Mouse (Mus musculus) hindlimb bud, embryonic 11.5 days (tissue): ENCODE data around the gene Hoxb7.

Source experiments
- DNase-seq: peaks from one replicate; pipeline ENCODE4 v3.0.0-alpha.2; 2012; ENCODE audit warnings: low read depth, low spot score; ENCODE audit errors: extremely low spot score

The Hoxb7 gene

DNA sequence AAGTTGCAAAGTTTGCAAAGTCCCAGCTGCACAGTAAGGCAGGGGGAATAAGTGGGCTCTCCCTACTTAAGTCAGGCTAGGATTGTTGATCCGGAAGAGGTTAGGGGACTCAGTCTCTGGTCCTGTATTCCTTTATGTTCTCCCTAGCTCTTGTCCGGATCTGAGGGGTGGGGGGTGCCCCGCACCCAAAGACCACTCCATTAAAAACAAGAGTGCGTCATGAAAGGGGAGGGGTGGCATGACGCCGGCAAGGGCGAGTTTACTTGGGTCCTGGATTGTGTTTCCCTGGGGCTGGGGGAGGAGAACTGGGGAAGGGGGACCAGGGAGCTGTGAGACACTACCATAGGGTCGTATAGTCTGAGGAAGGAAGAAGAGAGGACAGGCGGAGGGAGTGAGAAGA is 13.4 kb downstream of the Hoxb7 start:
- no peak for DNase-seq

GRCm38 (mm10) chr11:96300354-96301063 is 14.1 kb downstream of the Hoxb7 start:
- DNase-seq, result no peak

GRCm38 (mm10) chr11:96301064-96301431 is 14.6 kb downstream of the Hoxb7 start:
- no peak for DNase-seq

- DNase-seq, result no peak
These were observed 15.4 kb downstream of the Hoxb7 start for GRCm38 (mm10) chr11:96301837-96302236.

DNA sequence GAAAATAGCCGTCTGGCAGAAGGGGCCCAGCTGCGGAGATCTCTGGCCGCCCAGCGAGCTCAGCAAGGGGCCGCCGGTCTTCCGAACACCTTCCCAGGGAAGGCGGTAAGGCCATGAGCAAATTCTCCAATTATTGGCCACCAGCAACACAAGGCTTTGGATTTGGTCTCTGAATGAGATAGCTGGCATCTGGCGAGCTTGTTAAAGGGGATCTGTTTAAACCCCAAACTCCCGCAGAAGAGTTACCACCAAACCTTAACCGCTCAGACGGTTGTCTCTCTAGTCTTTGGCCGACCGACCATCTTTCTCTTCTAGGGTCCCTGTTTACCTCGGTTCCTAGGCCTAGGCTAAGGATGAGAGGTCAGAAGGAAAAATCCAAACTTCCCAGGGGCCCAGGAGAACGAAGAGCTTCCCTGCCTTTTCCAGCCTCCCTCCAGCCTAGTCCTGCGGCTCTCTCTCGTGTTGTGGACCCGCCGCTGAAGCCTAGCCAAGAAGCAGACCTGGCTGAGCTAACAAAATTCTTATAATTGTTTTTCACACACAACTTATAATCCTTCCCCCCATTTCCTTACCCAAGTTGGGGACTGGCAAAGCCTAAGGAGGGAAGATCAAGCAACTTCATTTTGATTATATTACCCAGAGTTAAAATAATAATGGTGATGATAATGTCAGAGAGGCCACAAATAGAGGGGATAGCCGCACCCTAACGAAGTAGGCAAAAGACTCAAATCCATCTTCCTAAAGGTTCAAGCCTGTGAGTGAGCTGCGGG is 16.1 kb downstream of the Hoxb7 start:
- DNase-seq, result no peak

- DNase-seq, result no peak
These were observed 17.0 kb downstream of the Hoxb7 start, which contains the start of gene Hoxb5 for GRCm38 (mm10) chr11:96303151-96304099. Hoxb5 (plus strand) TSS chr11:96303336.

DNA sequence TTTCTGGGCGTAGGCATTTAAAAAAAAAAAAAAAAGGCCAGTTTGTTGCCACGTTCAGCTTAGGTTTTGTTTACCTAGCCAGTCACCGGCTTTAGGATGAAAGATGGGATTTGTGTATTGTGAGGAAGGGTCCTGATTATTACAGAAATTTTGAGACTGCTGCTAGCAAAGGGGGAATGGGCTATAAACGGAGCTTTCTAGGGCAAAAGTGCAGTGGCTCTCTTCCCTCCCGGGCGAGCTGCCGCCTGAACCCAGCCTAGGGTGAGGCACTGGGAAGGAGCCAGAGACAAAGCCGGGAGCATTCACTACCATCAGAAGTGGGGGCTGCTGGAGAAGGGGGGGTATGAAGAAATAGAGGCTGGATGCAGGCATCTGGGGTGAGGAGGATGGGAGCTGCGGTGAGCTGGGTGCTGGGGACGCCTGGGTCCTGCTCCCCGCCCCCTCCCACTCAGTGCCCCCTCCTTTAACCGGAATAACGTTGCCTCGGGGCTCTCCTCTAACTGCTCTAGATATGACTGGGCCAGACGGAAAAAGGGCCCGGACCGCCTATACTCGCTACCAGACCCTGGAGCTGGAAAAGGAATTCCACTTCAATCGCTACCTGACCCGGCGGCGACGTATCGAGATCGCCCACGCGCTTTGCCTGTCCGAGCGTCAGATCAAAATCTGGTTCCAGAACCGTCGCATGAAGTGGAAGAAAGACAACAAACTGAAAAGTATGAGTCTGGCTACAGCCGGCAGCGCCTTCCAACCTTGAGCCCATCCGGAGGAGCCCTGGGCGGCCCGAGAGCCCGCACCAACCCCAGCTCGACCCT is 18.2 kb downstream of the Hoxb7 start:
- DNase-seq, result no peak

- no peak for DNase-seq
These were observed 19.2 kb downstream of the Hoxb7 start for GRCm38 (mm10) chr11:96305505-96306182.

- no peak for DNase-seq
These were observed 19.9 kb downstream of the Hoxb7 start for GRCm38 (mm10) chr11:96306183-96306907.

DNA sequence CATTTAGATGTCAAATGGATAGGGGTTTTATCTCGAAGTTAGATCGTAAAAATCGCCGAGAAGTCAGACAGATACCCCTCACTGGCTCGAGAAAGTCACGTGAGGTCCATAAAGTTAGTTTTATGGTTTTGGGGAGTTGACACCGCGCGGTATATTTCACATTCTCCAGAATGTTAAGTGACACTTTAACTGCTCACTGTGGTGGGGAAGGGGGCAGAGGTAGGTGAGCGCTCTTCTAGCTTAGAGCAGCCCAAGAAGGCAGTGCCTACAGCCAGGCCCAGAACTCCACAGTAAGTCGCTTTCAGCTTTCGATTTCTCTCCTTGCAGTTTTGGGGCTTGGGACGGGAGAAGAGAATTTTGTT is 20.5 kb downstream of the Hoxb7 start:
- no peak for DNase-seq

DNA sequence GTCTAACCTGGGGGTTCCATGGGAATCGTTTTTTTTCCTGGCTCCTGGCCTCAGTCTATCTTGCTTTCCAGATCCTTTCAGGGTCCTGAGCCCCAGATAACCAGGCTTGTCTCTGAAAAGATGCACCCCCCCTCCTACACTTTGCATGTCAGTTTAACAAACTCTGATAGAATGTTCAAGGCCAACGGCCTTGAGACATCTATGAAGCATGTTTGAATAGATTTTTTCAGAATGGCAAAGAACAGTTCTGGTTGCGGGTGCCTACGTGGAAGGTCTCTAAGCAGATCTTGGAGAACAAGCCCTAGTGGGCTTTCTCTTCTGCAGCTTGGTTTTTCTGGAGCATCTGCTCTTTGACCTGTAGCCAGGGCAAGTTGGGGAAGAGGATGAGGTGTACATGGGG is 22.3 kb downstream of the Hoxb7 start:
- DNase-seq, result no peak

DNA sequence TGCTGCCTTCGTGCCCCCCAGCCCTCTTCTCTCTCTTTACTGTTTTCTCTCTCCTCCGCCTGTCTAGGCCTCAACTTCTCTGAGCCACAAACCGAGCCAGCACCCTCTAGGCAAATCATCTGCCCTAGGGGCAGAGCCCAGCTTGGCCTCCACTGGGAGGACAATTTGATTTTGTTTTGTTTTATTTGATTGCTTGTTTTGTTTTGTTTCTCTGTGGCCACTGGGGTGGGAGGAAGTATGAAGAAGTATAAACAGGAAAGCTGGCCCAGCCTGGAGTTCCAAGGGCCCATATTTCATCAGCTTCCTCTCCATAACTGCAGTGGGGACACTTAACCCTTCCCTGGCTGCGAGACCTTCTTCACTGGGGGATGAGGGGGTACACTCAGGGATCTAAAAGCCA is 22.9 kb downstream of the Hoxb7 start:
- no peak for DNase-seq

GRCm38 (mm10) chr11:96310183-96310938 is 23.9 kb downstream of the Hoxb7 start:
- no peak for DNase-seq

- DNase-seq, result no peak
These were observed 24.7 kb downstream of the Hoxb7 start for GRCm38 (mm10) chr11:96311097-96311496.

- DNase-seq, result no peak
These were observed 25.3 kb downstream of the Hoxb7 start for GRCm38 (mm10) chr11:96311520-96312417.

- no peak for DNase-seq
These were observed 26.7 kb downstream of the Hoxb7 start for GRCm38 (mm10) chr11:96313134-96313533.

GRCm38 (mm10) chr11:96313806-96314428 is 27.5 kb downstream of the Hoxb7 start:
- DNase-seq, result no peak
